Mouse (Mus musculus) hindbrain, postnatal 0 days (tissue): ENCODE measurements around the gene Frzb. TPM values are rescaled to one million over a fixed set of nuclear protein-coding genes. Genes with fewer than 3 reads are reported as not detected.
"Not testable (repeated sequence)": the region's sequence is repeated elsewhere in the genome, so short reads cannot be mapped to it uniquely, and the experiment has no call there.

Experiments
- ATAC-seq: fragments of 200-750 bp; cut with Nextera tagmentation; 2 replicates; pipeline ENCODE4 v1.8.0; 2017; ENCODE audit warnings: mild to moderate bottlenecking, moderate TSS enrichment, moderate library complexity
- DNase-seq: peaks from one replicate; pipeline ENCODE4 v3.0.0-alpha.2; 2015; ENCODE audit warnings: low spot score
- H3K27ac ChIP-seq: fragments of 300-500 bp; sonication (generic); 2 replicates; pipeline ENCODE4 v1.5.1; 2014; ENCODE audit warnings: mild to moderate bottlenecking
- H3K27me3 ChIP-seq: fragments of 300-500 bp; sonication (generic); 2 replicates; pipeline ENCODE4 v1.6.1; 2014; ENCODE audit warnings: low read length, mixed read lengths; ENCODE audit not compliant: insufficient read depth
- H3K36me3 ChIP-seq: fragments of 300-500 bp; sonication (generic); 2 replicates; pipeline ENCODE4 v1.6.1; 2014; ENCODE audit warnings: low read length, mixed read lengths; ENCODE audit not compliant: insufficient read depth
- H3K4me1 ChIP-seq: fragments of 300-500 bp; sonication (generic); 2 replicates; pipeline ENCODE4 v1.6.1; 2014; ENCODE audit warnings: antibody characterized with exemption, low read length, mixed read lengths; ENCODE audit not compliant: insufficient read depth
- H3K4me2 ChIP-seq: fragments of 300-500 bp; sonication (generic); 2 replicates; pipeline ENCODE4 v1.6.1; 2014; ENCODE audit warnings: low read depth, mild to moderate bottlenecking, low read length, moderate library complexity, mixed read lengths
- H3K4me3 ChIP-seq: fragments of 300-500 bp; sonication (generic); 2 replicates; pipeline ENCODE4 v1.5.1; 2014; ENCODE audit warnings: low read length
- H3K9ac ChIP-seq: fragments of 300-500 bp; sonication (generic); replicated peaks from 2 replicates; pipeline ENCODE4 v1.6.1; 2014; ENCODE audit warnings: mild to moderate bottlenecking, low read length, moderate library complexity, mixed read lengths
- H3K9me3 ChIP-seq: fragments of 300-500 bp; sonication (generic); 2 replicates; pipeline ENCODE4 v1.6.1; 2016; ENCODE audit warnings: low read length, mixed read lengths
- CTCF ChIP-seq: IDR thresholded peaks from 2 replicates; pipeline ENCODE4 v1.5.1; 2016; ENCODE audit warnings: antibody characterized with exemption, control low read depth, low read depth
- WGBS: fragments of 180-500 bp; shearing (Covaris S2); extraction: QIAGEN DNeasy Blood & Tissue Kit; methylation state at CpG from one replicate; pipeline ENCODE4 v1.1.7; 2014; 5-methylcytosine and 5-hydroxymethylcytosine counted together
- polyA plus RNA-seq: library from polyadenylated mRNA; unstranded; fragments of >200 nt; fragmentation: Nextera tagmentation; extraction: Ambion mirVana; gene quantifications from 2 replicates; pipeline ENCODE4 v1.2.1, GENCODE M21; 2015
- total RNA-seq: library from RNA; depleted of rRNA; stranded (reverse); fragments of >200 nt; gene quantifications from 2 replicates; pipeline ENCODE4 v1.2.3, GENCODE M21; 2014; rRNA removed

Frzb gene
- total RNA-seq = 9.5 and 10.6 TPM in 2 replicates
- polyA plus RNA-seq = 9.3 and 9.9 TPM in 2 replicates

DNA sequence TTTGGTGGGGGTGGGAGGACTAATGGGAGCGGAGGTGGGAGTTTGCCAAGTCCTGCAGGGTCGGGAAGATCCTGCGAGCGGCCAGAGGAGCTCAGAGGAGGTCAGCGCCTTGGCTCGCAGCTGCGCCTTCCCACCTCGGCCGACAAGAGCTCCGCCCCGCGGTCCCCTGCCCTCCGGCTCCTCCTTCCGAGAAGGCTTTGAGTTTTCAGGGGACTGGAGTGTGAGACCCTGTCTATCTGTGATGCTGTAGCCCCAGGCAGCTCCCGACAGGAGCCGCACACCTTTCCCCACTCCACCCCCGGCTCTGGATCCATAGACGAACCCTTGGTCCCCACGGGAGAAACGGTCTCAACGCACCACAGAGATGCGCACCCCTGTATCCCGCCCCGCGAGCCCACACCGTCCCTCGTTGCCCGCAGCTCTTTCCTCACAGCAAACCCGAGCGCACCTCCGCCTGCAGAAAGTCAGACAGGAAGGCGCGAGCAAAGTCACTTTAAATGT is at the start of gene Frzb:
Gene Frzb (minus strand): TSS at position 335 of the 501 bp plus-strand sequence.
- no peak for TF ChIP-seq CTCF
- Histone ChIP-seq H3K27me3 (0 out of 2 replicates have a peak, but pooled peaks cover 5% of the 10 kb centered on the region), H3K4me2 (peak within 1 kb of the TSS; percentile 100), H3K9me3 (no peaks in the 10 kb centered on the region), H3K27ac (peak within 1 kb of the TSS; percentile 36; the same call in 1 of the 2 replicates), H3K4me3 (peak within 1 kb of the TSS; percentile 62), H3K36me3 (no peaks in the 10 kb centered on the region), H3K4me1 (no peaks in the 10 kb centered on the region), H3K9ac (peak within 1 kb of the TSS; percentile 51)
- ATAC-seq (peak; percentile 76), DNase-seq (peak; percentile 60)
- under 1% methylated on average over 33 of the region's 33 CpGs for WGBS

DNA sequence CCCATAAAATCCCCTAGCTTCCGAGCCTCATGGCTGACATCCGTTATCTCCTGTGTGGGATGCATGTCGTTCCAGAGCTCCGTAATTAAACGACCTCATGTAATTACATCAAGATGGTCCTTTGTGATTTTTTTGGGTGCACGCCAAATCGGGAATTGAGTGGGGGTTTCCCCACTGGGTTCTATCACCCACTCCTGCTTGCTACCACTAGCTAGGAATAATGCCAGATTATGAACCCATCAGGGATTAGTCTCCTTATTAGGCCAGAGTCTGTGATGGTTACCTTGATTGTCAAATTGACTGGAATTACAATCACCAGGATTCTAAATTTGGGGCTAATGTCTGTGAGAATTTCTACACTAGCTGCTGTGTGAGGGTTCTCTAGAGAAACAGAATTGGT is 47.9 kb upstream of the Frzb start:
- H3K36me3 ChIP-seq, H3K27ac ChIP-seq, H3K9ac ChIP-seq, ATAC-seq, H3K4me1 ChIP-seq, H3K4me3 ChIP-seq, H3K27me3 ChIP-seq, H3K9me3 ChIP-seq, H3K4me2 ChIP-seq, DNase-seq: not testable (repeated sequence)
- WGBS = 47% methylated on average over 7 of the region's 7 CpGs

DNA sequence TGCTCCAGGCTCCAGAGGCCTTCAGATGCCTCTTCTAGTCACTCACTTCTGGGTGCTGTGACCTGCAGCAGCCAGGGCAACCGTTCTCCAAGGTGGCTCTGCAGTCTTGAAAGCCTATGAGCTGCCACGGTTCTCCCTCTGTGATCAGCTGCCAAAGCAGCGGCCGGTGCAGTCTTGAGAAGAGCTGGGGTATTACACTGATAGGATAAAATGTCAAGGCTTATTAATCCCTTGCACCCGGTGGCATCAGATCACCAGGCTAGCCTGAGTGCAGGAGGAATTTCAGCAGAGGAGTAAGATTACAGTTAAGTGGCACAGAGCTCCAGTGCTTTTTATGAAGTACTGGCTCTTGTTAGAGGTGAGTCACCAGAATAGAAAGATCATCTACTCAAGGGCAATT is 39.4 kb upstream of the Frzb start:
- Histone ChIP-seq H3K27me3 (no peaks in the 10 kb centered on the region), H3K36me3 (no peaks in the 10 kb centered on the region), H3K4me3 (no peak overlapping the region), H3K9ac (no peak overlapping the region), H3K4me1 (no peaks in the 10 kb centered on the region), H3K9me3 (no peaks in the 10 kb centered on the region), H3K4me2 (no peak overlapping the region), H3K27ac (no peak overlapping the region)
- DNase-seq (no peak), ATAC-seq (no peak)
- TF ChIP-seq CTCF = no peak
- WGBS = 62% methylated on average over 5 of the region's 5 CpGs

DNA sequence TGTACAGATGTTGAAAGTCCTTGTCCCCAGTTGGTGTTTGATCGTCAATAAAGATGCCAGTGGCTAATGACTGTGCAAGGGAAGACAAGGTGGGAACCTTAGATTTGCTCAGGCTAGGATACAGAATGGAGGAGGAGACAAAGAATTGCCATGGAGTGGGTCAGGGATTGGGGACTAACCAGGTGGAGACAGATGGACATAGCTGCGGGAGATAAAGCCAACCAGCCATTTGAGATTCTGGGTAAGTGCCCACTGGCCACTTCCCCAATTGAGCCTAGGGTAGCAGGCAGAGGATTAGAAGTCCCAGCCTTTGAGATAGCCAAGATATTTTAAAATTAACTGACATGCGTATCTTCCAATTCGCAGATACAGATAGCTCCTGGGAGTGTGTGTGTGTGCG is 37.5 kb upstream of the Frzb start:
- H3K4me1 ChIP-seq = no peaks in the 10 kb centered on the region
- H3K27me3 ChIP-seq = no peaks in the 10 kb centered on the region
- H3K4me2 ChIP-seq = no peak overlapping the region
- TF ChIP-seq CTCF = no peak
- no peak overlapping the region for H3K4me3 ChIP-seq
- WGBS = 87% methylated on average over 5 of the region's 5 CpGs
- no peak overlapping the region for H3K9ac ChIP-seq
- no peaks in the 10 kb centered on the region for H3K36me3 ChIP-seq
- ATAC-seq (no peak), DNase-seq (no peak)
- H3K9me3 ChIP-seq = no peaks in the 10 kb centered on the region
- no peak overlapping the region for H3K27ac ChIP-seq

DNA sequence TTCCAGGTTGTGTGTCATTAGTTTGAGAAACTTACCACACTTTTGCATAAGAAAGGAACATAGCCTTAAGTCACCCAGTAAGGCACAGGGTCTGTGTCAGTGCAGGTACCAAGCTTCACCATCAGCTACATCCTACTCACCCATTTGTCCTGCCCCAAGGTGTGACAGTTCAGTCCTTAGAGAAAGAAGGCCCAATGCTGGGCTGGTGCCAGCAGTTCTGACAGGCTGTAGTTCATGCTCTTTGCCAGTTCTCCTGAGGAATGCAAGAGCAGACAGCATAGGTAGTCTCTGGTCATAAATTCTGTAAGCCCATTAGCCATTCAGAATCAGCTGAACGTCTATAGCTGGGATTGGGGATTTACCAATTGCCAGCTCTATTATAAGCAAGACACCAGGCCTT is 28.4 kb upstream of the Frzb start:
- WGBS = 63% methylated on average over 1 of the region's 1 CpGs
- no peaks in the 10 kb centered on the region for H3K36me3 ChIP-seq
- ATAC-seq (no peak), DNase-seq (no peak)
- no peak overlapping the region for H3K9ac ChIP-seq
- H3K4me1 ChIP-seq = no peaks in the 10 kb centered on the region
- no peak overlapping the region for H3K4me2 ChIP-seq
- no peak for TF ChIP-seq CTCF
- H3K27ac ChIP-seq = no peak overlapping the region
- no peak overlapping the region for H3K4me3 ChIP-seq
- no peaks in the 10 kb centered on the region for H3K9me3 ChIP-seq
- no peaks in the 10 kb centered on the region for H3K27me3 ChIP-seq

DNA sequence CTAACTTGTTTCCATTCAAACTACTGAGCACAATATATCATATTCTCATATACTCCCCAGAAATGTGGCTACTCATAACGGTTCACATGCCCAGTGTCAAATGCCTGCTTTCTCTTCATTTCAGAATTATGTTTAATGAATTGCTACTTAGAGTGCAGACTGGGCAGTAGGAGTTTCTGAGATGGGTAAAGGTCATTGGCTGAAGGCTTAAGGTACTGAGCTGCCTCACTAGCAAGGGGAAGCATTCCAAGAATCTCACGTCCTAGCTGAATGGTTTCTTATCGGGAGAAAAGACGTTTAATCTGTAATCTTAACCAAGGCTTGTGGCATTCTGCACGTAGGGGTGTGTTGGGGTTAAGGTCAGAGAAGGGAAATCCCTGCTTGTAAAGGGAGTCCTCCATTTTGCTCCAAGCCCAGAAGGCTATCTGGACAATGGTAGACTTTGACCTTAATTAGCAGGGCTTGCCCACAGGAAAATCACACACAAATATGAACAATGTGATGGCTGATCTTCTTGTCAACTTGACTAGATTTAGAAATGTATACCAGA is 26.9 kb upstream of the Frzb start:
- Histone ChIP-seq H3K4me2 (no peak overlapping the region), H3K9me3 (no peaks in the 10 kb centered on the region), H3K9ac (no peak overlapping the region), H3K36me3 (no peaks in the 10 kb centered on the region), H3K27ac (no peak overlapping the region), H3K4me3 (no peak overlapping the region), H3K4me1 (no peaks in the 10 kb centered on the region), H3K27me3 (no peaks in the 10 kb centered on the region)
- DNase-seq (no peak), ATAC-seq (no peak)
- WGBS = 84% methylated on average over 5 of the region's 5 CpGs
- no peak for TF ChIP-seq CTCF

DNA sequence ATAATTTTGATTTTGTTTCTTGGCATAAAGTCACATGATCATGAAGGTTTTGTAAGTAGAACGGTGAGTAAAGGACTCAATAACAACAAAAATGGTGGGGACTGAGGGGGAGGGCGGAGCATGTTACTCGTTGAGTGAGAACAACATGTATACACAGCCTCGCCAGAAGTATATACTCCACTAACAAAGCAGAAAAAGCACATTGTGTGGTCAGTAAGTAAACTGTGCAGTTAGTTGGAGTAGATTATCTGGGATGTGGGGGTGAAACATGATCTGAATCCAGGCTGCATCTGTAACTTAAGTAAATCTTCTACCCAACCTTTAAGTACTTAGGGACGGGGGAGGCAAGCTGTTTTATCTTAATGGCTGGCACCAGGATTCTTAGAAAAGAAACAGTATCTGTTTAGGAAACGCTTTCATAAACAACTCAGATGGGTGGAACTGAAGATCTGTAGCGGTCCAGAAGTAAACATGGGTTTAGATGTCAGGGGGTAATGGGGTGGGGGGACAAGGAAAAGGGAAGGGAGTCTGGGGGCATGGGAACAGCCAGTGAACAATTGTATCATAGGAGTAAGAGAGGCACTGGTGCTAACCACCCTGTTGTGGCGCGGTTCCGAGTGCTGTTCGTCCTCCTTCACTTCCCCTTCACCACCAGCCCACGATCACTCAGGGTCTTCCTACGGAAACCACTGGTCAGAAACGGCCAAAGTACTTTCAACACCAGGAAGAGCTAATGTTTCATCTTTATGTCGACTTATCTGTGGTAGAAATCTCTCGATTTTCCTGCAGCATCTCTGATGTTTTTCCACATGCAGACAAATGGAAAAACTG is 18.8 kb upstream of the Frzb start:
- ATAC-seq (no peak), DNase-seq (no peak)
- 88% methylated on average over 16 of the region's 16 CpGs for WGBS
- no peaks in the 10 kb centered on the region for H3K27me3 ChIP-seq
- H3K9me3 ChIP-seq = no peaks in the 10 kb centered on the region
- H3K9ac ChIP-seq = no peak overlapping the region
- no peak overlapping the region for H3K27ac ChIP-seq
- H3K4me2 ChIP-seq = no peak overlapping the region
- no peaks in the 10 kb centered on the region for H3K4me1 ChIP-seq
- no peak overlapping the region for H3K4me3 ChIP-seq
- H3K36me3 ChIP-seq = no peaks in the 10 kb centered on the region
- no peak for TF ChIP-seq CTCF
